Mouse (Mus musculus) limb, embryonic 12.5 days (tissue): Measurements from ENCODE around the gene Ndufs5. TPM values are rescaled to one million over a fixed set of nuclear protein-coding genes. Genes with fewer than 3 reads are reported as not detected.

ENCODE experiments used
- ATAC-seq: fragments of 200-750 bp; cut with Nextera tagmentation; 2 replicates; pipeline ENCODE4 v1.8.0; 2017; ENCODE audit warnings: low read depth, moderate TSS enrichment; ENCODE audit not compliant: insufficient number of reproducible peaks, insufficient read depth, low FRiP score, low TSS enrichment
- H3K27ac ChIP-seq: fragments of 300-500 bp; sonication (generic); 2 replicates; pipeline ENCODE4 v1.5.1; 2016; ENCODE audit warnings: mild to moderate bottlenecking, moderate library complexity
- H3K27me3 ChIP-seq: fragments of 300-500 bp; sonication (generic); 2 replicates; pipeline ENCODE4 v1.6.1; 2016; ENCODE audit warnings: mild to moderate bottlenecking, moderate library complexity
- H3K36me3 ChIP-seq: fragments of 300-500 bp; sonication (generic); 2 replicates; pipeline ENCODE4 v1.6.1; 2016; ENCODE audit warnings: mild to moderate bottlenecking, moderate library complexity
- H3K4me1 ChIP-seq: fragments of 300-500 bp; sonication (generic); replicated peaks from 2 replicates; pipeline ENCODE4 v1.6.1; 2016
- H3K4me2 ChIP-seq: fragments of 300-500 bp; sonication (generic); 2 replicates; pipeline ENCODE4 v1.6.1; 2016; ENCODE audit warnings: mild to moderate bottlenecking, moderate library complexity
- H3K4me3 ChIP-seq: fragments of 300-500 bp; sonication (generic); replicated peaks from 2 replicates; pipeline ENCODE4 v1.5.1; 2016; ENCODE audit warnings: mild to moderate bottlenecking
- H3K9ac ChIP-seq: fragments of 300-500 bp; sonication (generic); replicated peaks from 2 replicates; pipeline ENCODE4 v1.6.1; 2016; ENCODE audit warnings: mild to moderate bottlenecking, moderate library complexity
- H3K9me3 ChIP-seq: fragments of 300-500 bp; sonication (generic); 2 replicates; pipeline ENCODE4 v1.6.1; 2016; ENCODE audit warnings: mild to moderate bottlenecking, moderate library complexity
- WGBS: fragments of 180-500 bp; shearing (Covaris S2); methylation state at CpG from one replicate; pipeline ENCODE4 v1.1.7; 2016; 5-methylcytosine and 5-hydroxymethylcytosine counted together
- polyA plus RNA-seq: library from polyadenylated mRNA; unstranded; fragments of >200 nt; fragmentation: Nextera tagmentation; extraction: Ambion mirVana; gene quantifications from 2 replicates; pipeline ENCODE4 v1.2.1, GENCODE M21; 2016

Ndufs5 gene
- polyA plus RNA-seq, 1 experiment from 2014 or later: 337 TPM

DNA sequence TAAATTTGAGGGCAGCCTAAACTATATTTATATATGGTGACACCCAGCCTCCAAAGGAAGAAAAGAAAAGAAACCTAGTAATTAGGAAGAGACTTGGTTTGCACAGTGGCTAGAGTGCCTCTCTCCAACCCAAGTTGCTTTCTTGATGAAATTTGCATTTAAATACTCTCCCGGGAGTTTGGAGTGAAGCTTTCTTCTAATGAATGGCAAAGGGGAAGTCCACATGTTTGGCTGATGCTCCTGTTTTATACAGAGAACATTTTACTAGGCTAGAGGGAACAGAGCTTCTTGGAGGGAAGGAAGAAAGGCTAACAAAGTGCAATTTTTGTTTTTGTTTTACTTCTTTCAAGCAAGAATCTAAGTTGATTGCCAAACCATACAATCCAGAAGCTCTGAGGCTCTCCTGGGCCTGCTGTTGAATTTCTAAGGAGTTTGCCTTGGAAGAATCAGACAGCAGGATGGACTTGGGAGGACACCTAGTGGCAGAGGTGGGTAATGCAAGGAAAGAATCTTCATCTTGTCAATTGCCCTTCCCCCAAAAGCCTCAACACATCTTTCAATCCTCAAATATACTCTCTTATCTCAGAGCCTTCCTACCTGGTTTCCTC, 50.6 kb downstream of the Ndufs5 start:
- H3K9me3 ChIP-seq: no peaks in the 10 kb centered on the region
- H3K36me3 ChIP-seq: no peaks in the 10 kb centered on the region
- ATAC-seq: no peak
- 57% methylated on average over 1 of the region's 1 CpGs for WGBS
- H3K27ac ChIP-seq: 0 out of 2 replicates have a peak overlapping the region, but pooled peaks have one; percentile 13
- no peaks in the 10 kb centered on the region for H3K27me3 ChIP-seq
- H3K4me3 ChIP-seq: no peak overlapping the region
- peaks cover 36% of the 10 kb centered on the region for H3K4me1 ChIP-seq
- no peak overlapping the region for H3K4me2 ChIP-seq
- H3K9ac ChIP-seq: no peak overlapping the region

DNA sequence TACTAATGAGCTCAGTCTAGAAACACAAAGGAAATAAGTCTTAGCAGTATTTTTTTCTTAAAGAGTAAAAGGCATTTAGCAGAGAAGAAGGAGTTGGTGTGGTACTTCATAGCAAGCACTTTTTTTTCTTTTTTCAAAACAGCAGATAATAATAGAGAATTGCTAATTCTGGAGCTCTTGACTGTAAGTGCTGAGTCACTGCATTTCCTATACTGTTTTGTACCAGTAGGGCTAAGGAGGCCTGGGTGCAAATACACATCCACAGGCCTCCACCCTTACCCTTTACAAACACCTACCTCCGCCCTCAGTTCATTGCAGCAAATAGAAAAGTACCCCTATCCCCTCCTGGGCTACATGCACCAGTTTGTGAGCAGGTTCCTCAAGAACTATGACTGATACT, 51.5 kb downstream of the Ndufs5 start:
- Histone ChIP-seq H3K36me3 (no peaks in the 10 kb centered on the region), H3K4me2 (no peak overlapping the region), H3K27me3 (no peaks in the 10 kb centered on the region), H3K9me3 (no peaks in the 10 kb centered on the region), H3K9ac (no peak overlapping the region), H3K4me3 (no peak overlapping the region), H3K4me1 (peaks cover 43% of the 10 kb centered on the region), H3K27ac (no peak overlapping the region)
- ATAC-seq: no peak
- 95% methylated on average over 1 of the region's 1 CpGs for WGBS

DNA sequence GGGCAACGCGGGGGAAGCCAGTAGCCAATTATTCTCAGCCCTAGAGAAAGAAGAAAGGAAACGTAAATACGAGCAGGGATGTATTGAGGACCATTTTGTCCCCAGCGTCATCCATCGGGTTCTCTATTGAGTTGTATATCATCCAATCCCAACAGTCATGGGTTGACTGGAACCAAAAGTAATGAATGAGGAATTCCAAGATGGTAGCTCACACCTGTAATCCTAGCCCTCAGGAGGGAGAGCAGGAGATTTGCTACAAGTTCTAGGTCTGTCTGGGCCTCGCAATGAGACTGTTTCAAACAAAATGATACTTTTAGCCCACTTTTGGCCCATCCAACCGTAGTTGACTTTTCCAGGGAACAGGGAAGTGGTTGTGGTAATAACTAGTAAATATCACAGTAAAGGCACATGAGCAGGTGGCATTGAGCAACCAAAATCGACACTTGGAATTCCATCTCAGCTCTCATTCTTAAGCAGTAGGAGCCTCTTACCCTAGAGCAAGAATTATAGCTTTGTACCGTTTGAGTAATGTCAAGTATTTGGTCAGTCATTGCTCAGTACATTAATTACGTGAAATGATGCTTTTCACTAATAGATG, 52.2 kb downstream of the Ndufs5 start:
- H3K4me1 ChIP-seq: peaks cover 50% of the 10 kb centered on the region
- H3K9ac ChIP-seq: peak overlapping the region; percentile 99
- H3K9me3 ChIP-seq: no peaks in the 10 kb centered on the region
- H3K4me3 ChIP-seq: peak overlapping the region; percentile 92
- 34% methylated on average over 11 of the region's 11 CpGs for WGBS
- peak overlapping the region; percentile 99 for H3K27ac ChIP-seq
- H3K4me2 ChIP-seq: peak overlapping the region; percentile 84
- no peaks in the 10 kb centered on the region for H3K36me3 ChIP-seq
- H3K27me3 ChIP-seq: no peaks in the 10 kb centered on the region
- ATAC-seq: no peak

DNA sequence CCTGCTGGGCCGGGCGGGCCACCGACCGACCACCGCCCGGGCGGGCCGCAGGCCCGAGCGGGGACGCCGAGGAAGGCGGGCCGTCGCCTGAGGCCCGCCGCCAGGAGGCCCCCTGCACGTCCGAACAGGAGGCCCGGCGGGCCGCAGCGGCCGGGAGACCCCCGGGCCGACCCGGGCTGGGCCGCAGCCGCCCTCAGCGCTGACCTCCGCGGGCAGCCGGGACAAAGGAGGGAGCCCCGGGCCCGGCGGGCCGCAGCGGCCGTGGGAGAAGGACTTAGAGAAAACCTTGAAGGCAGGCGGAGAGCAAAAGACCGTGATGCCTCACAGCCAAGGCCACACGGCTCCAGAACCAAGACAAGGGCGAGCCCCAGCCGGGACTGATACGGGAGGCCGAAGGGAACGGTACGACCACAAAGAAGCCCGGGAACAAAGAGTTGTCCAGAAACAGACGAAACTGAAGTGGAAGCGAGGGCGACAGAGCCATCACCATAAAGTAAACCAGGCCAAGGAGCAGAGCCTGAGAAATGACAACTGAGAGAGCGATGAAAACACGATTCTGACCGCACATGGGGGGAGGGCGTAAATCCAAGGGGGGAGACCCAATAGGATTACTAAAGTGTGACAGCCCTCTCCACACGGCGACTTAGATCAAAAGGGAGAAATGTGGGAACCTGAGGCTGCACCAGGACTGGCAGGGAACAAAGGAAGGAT, 52.9 kb downstream of the Ndufs5 start:
- peak overlapping the region; percentile 84 for H3K4me2 ChIP-seq
- H3K4me1 ChIP-seq: peaks cover 50% of the 10 kb centered on the region
- peak overlapping the region; percentile 99 for H3K9ac ChIP-seq
- peak; percentile 12; the same call in 1 of the 2 replicates for ATAC-seq
- WGBS: under 1% methylated on average over 48 of the region's 58 CpGs
- H3K27me3 ChIP-seq: no peaks in the 10 kb centered on the region
- peak overlapping the region; percentile 99 for H3K27ac ChIP-seq
- no peaks in the 10 kb centered on the region for H3K9me3 ChIP-seq
- H3K4me3 ChIP-seq: peak overlapping the region; percentile 92
- no peaks in the 10 kb centered on the region for H3K36me3 ChIP-seq

DNA sequence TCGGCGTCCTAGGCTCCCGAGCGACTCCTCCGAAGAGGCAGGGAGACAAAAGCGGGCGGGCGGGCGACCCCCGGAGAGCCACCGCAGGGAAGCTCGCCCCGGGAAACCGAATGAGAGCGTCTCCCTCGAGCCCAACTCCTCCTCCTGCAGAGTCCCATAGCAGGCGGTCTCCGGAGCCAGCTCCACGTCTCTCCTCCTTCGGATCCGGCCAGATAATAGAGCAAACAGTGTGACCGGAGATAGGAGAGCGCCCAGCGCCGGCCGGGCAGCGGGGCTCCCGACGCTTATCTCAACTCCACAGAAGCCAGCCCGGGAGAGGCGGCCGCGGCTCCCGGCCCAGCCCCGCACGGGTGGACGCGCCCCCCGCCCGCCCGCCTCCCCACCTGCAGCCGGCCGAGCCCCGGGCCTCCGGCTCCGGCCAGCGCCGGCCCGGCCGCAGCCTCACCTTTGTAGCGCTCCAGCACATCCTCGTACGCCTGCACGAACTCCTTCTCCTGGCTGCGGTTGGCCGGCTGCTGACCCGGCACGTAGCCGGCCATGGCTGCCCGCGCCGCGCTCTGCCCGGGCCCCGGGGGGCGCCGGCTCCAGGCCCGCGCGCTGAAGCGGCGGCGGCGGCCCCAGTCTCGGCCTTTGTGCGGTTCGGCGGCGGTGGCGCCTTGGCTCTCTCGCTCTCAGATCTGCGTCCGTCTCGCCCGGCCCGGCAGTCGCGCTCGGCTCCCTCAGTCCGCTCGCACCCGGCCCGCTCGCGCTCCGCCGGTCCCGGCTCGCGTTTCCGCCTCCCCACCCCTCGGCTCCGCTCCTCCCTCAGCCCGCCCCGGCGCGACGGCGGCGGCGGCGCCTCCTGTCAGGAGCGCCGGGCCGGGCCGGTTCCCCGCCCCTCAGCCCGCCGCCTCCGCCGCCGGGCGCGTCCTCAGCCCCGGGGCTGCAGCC, 53.7 kb downstream of the Ndufs5 start:
- Histone ChIP-seq H3K4me3 (peak overlapping the region; percentile 92), H3K36me3 (no peaks in the 10 kb centered on the region), H3K4me2 (peak overlapping the region; percentile 84), H3K27ac (peak overlapping the region; percentile 99), H3K27me3 (no peaks in the 10 kb centered on the region), H3K4me1 (peaks cover 50% of the 10 kb centered on the region), H3K9ac (peak overlapping the region; percentile 99), H3K9me3 (no peaks in the 10 kb centered on the region)
- WGBS: under 1% methylated on average over 118 of the region's 125 CpGs
- peak; percentile 53 for ATAC-seq

DNA sequence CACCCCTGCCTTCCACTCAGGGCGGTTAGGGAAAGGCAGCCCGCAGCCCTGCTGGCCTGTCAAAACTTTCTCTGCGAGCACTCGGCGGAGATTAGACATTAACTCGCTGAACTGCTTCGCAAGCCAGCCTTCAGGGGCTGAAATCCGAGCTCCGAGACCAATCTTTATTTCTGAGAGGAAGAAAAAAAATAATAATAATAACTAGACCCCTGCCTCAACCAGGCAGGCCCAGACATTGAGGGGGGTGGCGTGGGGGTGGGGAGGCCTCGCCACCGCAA, 54.4 kb downstream of the Ndufs5 start:
- H3K4me3 ChIP-seq: peak overlapping the region; percentile 92
- H3K9me3 ChIP-seq: no peaks in the 10 kb centered on the region
- WGBS: under 1% methylated on average over 12 of the region's 12 CpGs
- ATAC-seq: 0 out of 2 replicates have a peak, but pooled peaks have one; percentile 34
- no peaks in the 10 kb centered on the region; the same call in 1 of the 2 replicates for H3K36me3 ChIP-seq
- peak overlapping the region; percentile 99 for H3K27ac ChIP-seq
- H3K4me1 ChIP-seq: peaks cover 50% of the 10 kb centered on the region
- H3K4me2 ChIP-seq: peak overlapping the region; percentile 84
- peak overlapping the region; percentile 99 for H3K9ac ChIP-seq
- no peaks in the 10 kb centered on the region for H3K27me3 ChIP-seq

DNA sequence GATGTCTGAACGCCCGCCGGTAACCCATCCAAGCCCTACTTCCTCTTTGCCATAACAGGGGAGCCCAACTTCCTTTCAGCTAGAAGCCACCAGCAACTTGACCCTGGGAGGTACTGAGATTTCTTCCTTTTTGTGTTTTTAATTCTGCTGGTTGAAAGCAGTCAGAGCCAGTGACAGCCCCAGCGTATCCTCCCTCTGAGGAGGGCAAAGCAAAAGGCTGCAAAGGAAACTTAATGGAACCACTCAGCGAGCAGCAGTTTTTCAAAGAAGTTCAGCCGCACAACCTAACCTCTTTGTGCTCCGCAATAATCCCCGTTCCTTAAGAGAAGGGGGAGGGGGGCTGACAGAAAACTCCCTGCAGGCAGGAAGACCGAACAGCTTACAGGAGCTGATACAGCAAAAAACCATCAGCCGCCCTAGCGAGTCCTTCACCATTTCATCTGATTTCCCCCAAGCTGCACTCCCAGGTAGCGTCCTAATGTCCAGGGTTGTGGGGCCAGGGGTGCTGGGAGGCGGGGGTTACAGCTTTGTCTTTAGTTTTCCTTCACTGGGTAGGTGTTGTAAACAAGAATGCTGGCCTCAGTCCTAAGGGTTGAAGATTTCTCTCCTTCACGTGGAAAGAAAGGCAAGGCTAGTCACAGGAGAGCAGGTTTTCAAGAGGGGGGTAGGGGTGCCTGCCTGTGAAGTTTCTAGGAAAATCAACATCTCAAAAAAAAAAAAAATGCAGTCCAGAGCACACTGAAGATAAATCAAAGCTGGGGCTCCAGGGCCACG, 54.9 kb downstream of the Ndufs5 start:
- Histone ChIP-seq H3K4me1 (peaks cover 50% of the 10 kb centered on the region), H3K9me3 (no peaks in the 10 kb centered on the region), H3K27me3 (no peaks in the 10 kb centered on the region), H3K27ac (peak overlapping the region; percentile 99), H3K4me3 (peak overlapping the region; percentile 92), H3K4me2 (peak overlapping the region; percentile 84), H3K36me3 (no peaks in the 10 kb centered on the region; the same call in 1 of the 2 replicates), H3K9ac (peak overlapping the region; percentile 99)
- ATAC-seq: no peak
- WGBS: 3% methylated on average over 15 of the region's 15 CpGs

Other genes starting within 250 kb of the Ndufs5 start
- gene Macf1, start 33.8 kb downstream of the Ndufs5 start, polyA plus RNA-seq: 61.5 and 62.1 TPM in 2 replicates
- gene Akirin1, start 32.1 kb upstream of the Ndufs5 start, polyA plus RNA-seq: 67.8 and 71.7 TPM in 2 replicates
- gene Rhbdl2, start 69.7 kb upstream of the Ndufs5 start, polyA plus RNA-seq: 2.1 and 3.3 TPM in 2 replicates
- gene 4933427I04Rik, start 141.5 kb upstream of the Ndufs5 start, polyA plus RNA-seq: not detected in 2 replicates
- gene Mycbp, start 186.6 kb upstream of the Ndufs5 start, polyA plus RNA-seq: 64.0 and 65.2 TPM in 2 replicates
- 55.1 and 58.6 TPM in 2 replicates for gene Rragc, start 199.2 kb upstream of the Ndufs5 start, polyA plus RNA-seq
- not detected in 2 replicates for gene 4930535I16Rik, start 199.8 kb upstream of the Ndufs5 start, polyA plus RNA-seq